In genomic region chr17:10326596-10327045, GRCm38 (mm10) we compare ENCODE assay signal across 8 mouse cellular contexts. TPM values are rescaled to one million over a fixed set of nuclear protein-coding genes. Genes with fewer than 3 reads are reported as not detected.
DNase-seq lines count a peak whose midpoint lies in the region; ATAC-seq and TF ChIP-seq lines count a peak whose summit lies in the region.

No protein-coding gene starts in this region.

- no peak overlapping the region for H3K27ac ChIP-seq in liver, embryonic 12.5 days
- H3K27ac ChIP-seq in kidney, postnatal 0 days: no peak overlapping the region

- no peaks in the 10 kb centered on the region for H3K9me3 ChIP-seq in liver, embryonic 12.5 days (replicated peaks)
- H3K9me3 ChIP-seq in kidney, postnatal 0 days (replicated peaks; ENCODE audit: low read length): no peaks in the 10 kb centered on the region

- intact Hi-C loops in gastrocnemius, postnatal 14 days (cut with DNase I; ENCODE audit: low total_unique reads): loop anchor here (10.0 kb wide), 2 partner anchors 68 to 418 kb away; no protein-coding TSS in a partner anchor

- H3K36me3 ChIP-seq in liver, embryonic 12.5 days: no peaks in the 10 kb centered on the region
- H3K36me3 ChIP-seq in kidney, postnatal 0 days (ENCODE audit: insufficient read depth, low read length): no peaks in the 10 kb centered on the region

- no peak for TF ChIP-seq CTCF in kidney, postnatal 0 days (IDR thresholded peaks at IDR 0.05; ENCODE audit: low read depth)

- no peak overlapping the region for H3K4me2 ChIP-seq in liver, embryonic 12.5 days
- no peak overlapping the region for H3K4me2 ChIP-seq in kidney, postnatal 0 days (ENCODE audit: low read length)

- no peaks in the 10 kb centered on the region for H3K27me3 ChIP-seq in liver, embryonic 12.5 days (replicated peaks)
- no peaks in the 10 kb centered on the region for H3K27me3 ChIP-seq in kidney, postnatal 0 days (ENCODE audit: insufficient read depth, low read length)

- 55% methylated on average over 3 of the region's 3 CpGs for WGBS in liver, embryonic 12.5 days (ENCODE audit: insufficient replicate concordance)
- WGBS in kidney, postnatal 0 days: 67% methylated on average over 3 of the region's 3 CpGs

- no peak overlapping the region for H3K9ac ChIP-seq in liver, embryonic 12.5 days
- H3K9ac ChIP-seq in kidney, postnatal 0 days (ENCODE audit: low read depth, low read length): no peak overlapping the region

- ATAC-seq in liver, embryonic 12.5 days: 0 out of 2 replicates have a peak, but pooled peaks have one; percentile 27
- ATAC-seq in kidney, postnatal 0 days (replicated peaks; ENCODE audit: low FRiP score, low read depth): peak; percentile 30; the same call in 1 of the 2 replicates
- ATAC-seq in monocyte, adult 5-6 weeks (replicated peaks; ENCODE audit: insufficient number of reproducible peaks, low FRiP score, low TSS enrichment, poor library complexity, severe bottlenecking): peak; percentile 72

- DNase-seq in liver: no peak
- DNase-seq in adrenal gland, postnatal 10 days: peak; percentile 87
- peak; percentile 82 for DNase-seq in gastrocnemius, postnatal 14 days
- no peak for DNase-seq in kidney, postnatal 0 days (ENCODE audit: low spot score)
- no peak for DNase-seq in cerebellum, adult 11 months
- DNase-seq in layer of hippocampus, postnatal 14 days (ENCODE audit: low spot score in 2 of 2): no peak

- H3K4me1 ChIP-seq in liver, embryonic 12.5 days: peaks cover 13% of the 10 kb centered on the region; the same call in 1 of the 2 replicates
- peaks cover 6% of the 10 kb centered on the region; the same call in 1 of the 2 replicates for H3K4me1 ChIP-seq in kidney, postnatal 0 days (replicated peaks; ENCODE audit: insufficient read depth, low read length)

- no peak overlapping the region for H3K4me3 ChIP-seq in liver, embryonic 12.5 days
- H3K4me3 ChIP-seq in kidney, postnatal 0 days (replicated peaks; ENCODE audit: low read depth, low read length): no peak overlapping the region

RNA-seq across cellular contexts. Expression of gene Qk, which starts 7.0 kb away (rescaled TPM):
- polyA plus RNA-seq in liver, embryonic 12.5 days (2016; fragmentation: Nextera tagmentation; extraction: Ambion mirVana): 8.2 and 8.5 TPM in 2 replicates
- 100 to 1,000 TPM; 239 to 282 TPM for total RNA-seq in adrenal gland, postnatal 10 days (2021)
- 100 to 1,000 TPM; 209 to 220 TPM for total RNA-seq in gastrocnemius, postnatal 14 days (2021)
- 30.3 and 32.4 TPM in 2 replicates for polyA plus RNA-seq in kidney, postnatal 0 days (2015; fragmentation: Nextera tagmentation; extraction: Ambion mirVana)
- total RNA-seq in monocyte, adult 5-6 weeks (2017): 117 to 144 TPM (median 122 TPM) in 3 replicates
- 100 to 1,000 TPM; 480 to 495 TPM for total RNA-seq in layer of hippocampus, postnatal 14 days (2021)

Comparison
In these comparisons a context has a peak if more than half of its experiments do, and no peak if none do; other contexts are left out.
1. DNase-seq: peak in adrenal gland, postnatal 10 days (single experiment) and gastrocnemius, postnatal 14 days (single experiment); none in liver (single experiment), kidney, postnatal 0 days (single experiment), cerebellum, adult 11 months (single experiment) and layer of hippocampus, postnatal 14 days (0 of 2).
2. Peak in every context shown above with its lines, with median percentiles within 50 percentile points of each other: ATAC-seq.